Comparison of ENCODE assay signal across 8 mouse cellular contexts in genomic region chr6:5401394-5401793, GRCm38 (mm10). TPM values are rescaled to one million over a fixed set of nuclear protein-coding genes. Genes with fewer than 3 reads are reported as not detected.
A peak's percentile ranks its signal among the peaks of the same experiment; 100 is the strongest.
DNase-seq lines count a peak whose midpoint lies in the region; ATAC-seq and TF ChIP-seq lines count a peak whose summit lies in the region.

No protein-coding gene starts in this region.

- no peak overlapping the region for H3K9ac ChIP-seq in heart, adult 2 months (ENCODE audit: low read depth, low read length)
- H3K9ac ChIP-seq in kidney, embryonic 14.5 days (ENCODE audit: low read depth, low read length), result no peak overlapping the region
- no peak overlapping the region for H3K9ac ChIP-seq in liver, adult 2 months (ENCODE audit: low read depth, low read length)

- H3K9me3 ChIP-seq in kidney, embryonic 14.5 days (ENCODE audit: control insufficient read depth, low read length), result no peaks in the 10 kb centered on the region

- ATAC-seq in kidney, embryonic 14.5 days (ENCODE audit: low FRiP score, low TSS enrichment), result peak; percentile 81

- intact Hi-C loops in heart, adult 2 months (cut with DNase I), result no loop called here

- no peak overlapping the region for H3K4me3 ChIP-seq in heart, adult 2 months
- no peak overlapping the region for H3K4me3 ChIP-seq in kidney, embryonic 14.5 days (ENCODE audit: low read length)
- no peak overlapping the region for H3K4me3 ChIP-seq in liver, adult 2 months (ENCODE audit: insufficient read depth, low read depth, low read length)

- no peaks in the 10 kb centered on the region for H3K36me3 ChIP-seq in heart, adult 2 months (ENCODE audit: control insufficient read depth, insufficient read depth, low read length)
- H3K36me3 ChIP-seq in kidney, embryonic 14.5 days (ENCODE audit: control insufficient read depth, insufficient read depth, low read length), result no peaks in the 10 kb centered on the region
- H3K36me3 ChIP-seq in liver, adult 2 months (ENCODE audit: control insufficient read depth, insufficient read depth, low read length), result no peaks in the 10 kb centered on the region

- peak; percentile 89 for TF ChIP-seq CTCF in heart, adult 2 months (IDR thresholded peaks at IDR 0.05)
- peak; percentile 93 for TF ChIP-seq CTCF in liver, adult 2 months (IDR thresholded peaks at IDR 0.05; ENCODE audit: low read depth, low read length)

- H3K79me2 ChIP-seq in heart, adult 2 months (replicated peaks; ENCODE audit: control insufficient read depth, insufficient read depth, low read length), result no peaks in the 10 kb centered on the region
- no peaks in the 10 kb centered on the region for H3K79me2 ChIP-seq in liver, adult 2 months (ENCODE audit: control insufficient read depth, insufficient read depth, low read length)

- no peak overlapping the region for H3K4me2 ChIP-seq in kidney, embryonic 14.5 days (replicated peaks; ENCODE audit: low read depth, low read length)

- TF ChIP-seq POLR2A in heart, adult 2 months (IDR thresholded peaks at IDR 0.05; ENCODE audit: insufficient read depth, low read depth, low read length), result no peak
- TF ChIP-seq POLR2A in liver, adult 2 months (IDR thresholded peaks at IDR 0.05; ENCODE audit: extremely low read depth, insufficient read depth, low read length), result no peak

- no peaks in the 10 kb centered on the region for H3K27me3 ChIP-seq in heart, adult 2 months (ENCODE audit: control insufficient read depth, insufficient read depth, low read length)
- H3K27me3 ChIP-seq in kidney, embryonic 14.5 days (ENCODE audit: control insufficient read depth, insufficient read depth, low read length), result no peaks in the 10 kb centered on the region
- H3K27me3 ChIP-seq in liver, adult 2 months (ENCODE audit: control insufficient read depth, insufficient read depth, low read length), result no peaks in the 10 kb centered on the region

- no peak overlapping the region for H3K27ac ChIP-seq in heart, adult 2 months
- no peak overlapping the region for H3K27ac ChIP-seq in kidney, embryonic 14.5 days (ENCODE audit: low read depth, low read length)
- no peak overlapping the region for H3K27ac ChIP-seq in liver, adult 2 months (replicated peaks; ENCODE audit: insufficient read depth, low read depth, low read length)

- no peaks in the 10 kb centered on the region for H3K4me1 ChIP-seq in heart, adult 2 months (ENCODE audit: control insufficient read depth, insufficient read depth, low read length)
- H3K4me1 ChIP-seq in kidney, embryonic 14.5 days (ENCODE audit: control insufficient read depth, insufficient read depth, low read length), result peaks cover 2% of the 10 kb centered on the region; the same call in 1 of the 2 replicates
- no peaks in the 10 kb centered on the region for H3K4me1 ChIP-seq in liver, adult 2 months (ENCODE audit: control insufficient read depth, insufficient read depth, low read length)

- peak; percentile 65 for DNase-seq in urinary bladder, postnatal 14 days (ENCODE audit: low spot score)
- no peak for DNase-seq in urinary bladder, postnatal 25 days (ENCODE audit: low spot score)
- peak; percentile 87 for DNase-seq in embryo, embryonic 11 days
- DNase-seq in heart, adult 2 months, result peak; percentile 58 to 71
- DNase-seq in liver, adult 2 months (ENCODE audit: extremely low read depth, low read depth, low spot score), result peak; percentile 54
- DNase-seq in neural tube, embryonic 10.5 days (ENCODE audit: extremely low spot score, low spot score), result peak; percentile 59
- DNase-seq in testis, postnatal 10 days (ENCODE audit: low spot score), result peak; percentile 70

- WGBS in heart, adult 2 months, result 4% methylated on average over 3 of the region's 3 CpGs
- WGBS in kidney, embryonic 14.5 days, result 11% methylated on average over 3 of the region's 3 CpGs
- WGBS in liver, adult 2 months, result 16% methylated on average over 3 of the region's 3 CpGs

- TF ChIP-seq EP300 in heart, adult 2 months (IDR thresholded peaks at IDR 0.05; ENCODE audit: insufficient read depth, low read depth, low read length), result no peak

RNA-seq across cellular contexts. Expression of gene Asb4, which starts 18.2 kb away (rescaled TPM):
- total RNA-seq in heart, adult 2 months (2021), result 1 to 10 TPM; 4.4 to 5.0 TPM
- polyA plus RNA-seq in heart, adult 2 months (2012; rRNA removed), result 3.1 and 8.1 TPM in 2 replicates
- 32.3 and 40.6 TPM in 2 replicates for polyA plus RNA-seq in kidney, embryonic 14.5 days (2014; fragmentation: Nextera tagmentation; extraction: Ambion mirVana)
- total RNA-seq in liver, adult 2 months (2014; rRNA removed), result 0.18 and 0.27 TPM in 2 replicates
- polyA plus RNA-seq in liver, adult 2 months (2012; rRNA removed), result 0.05 and 0.31 TPM in 2 replicates
